Mouse (Mus musculus): Measurements from ENCODE around the gene Arhgap29.

GRCm38 (mm10) chr3:121937036-121937435, 15.3 kb upstream of the Arhgap29 start:
- TF ChIP-seq CTCF (conservative IDR thresholded peaks at IDR 0.05; ENCODE audit: low read length) = no peak
- no peak for TF ChIP-seq NANOG (IDR thresholded peaks at IDR 0.05; ENCODE audit: borderline replicate concordance, low read length)
- TF ChIP-seq POU5F1 (IDR thresholded peaks at IDR 0.05; ENCODE audit: borderline replicate concordance, low read length) = no peak

Data from E14TG2a.4 (cell line).